Mouse (Mus musculus) right cerebral cortex, adult 2 months (tissue): ENCODE data around the gene Lrp1.
A peak's percentile ranks its signal among the peaks of the same experiment; 100 is the strongest.

Experiments used
- DNase-seq, 2 experiments: peaks; one replicate each; pipeline ENCODE4 v3.0.0; 2021 to 2022; ENCODE audit warnings: low spot score in 2 of 2

Lrp1 gene

DNA sequence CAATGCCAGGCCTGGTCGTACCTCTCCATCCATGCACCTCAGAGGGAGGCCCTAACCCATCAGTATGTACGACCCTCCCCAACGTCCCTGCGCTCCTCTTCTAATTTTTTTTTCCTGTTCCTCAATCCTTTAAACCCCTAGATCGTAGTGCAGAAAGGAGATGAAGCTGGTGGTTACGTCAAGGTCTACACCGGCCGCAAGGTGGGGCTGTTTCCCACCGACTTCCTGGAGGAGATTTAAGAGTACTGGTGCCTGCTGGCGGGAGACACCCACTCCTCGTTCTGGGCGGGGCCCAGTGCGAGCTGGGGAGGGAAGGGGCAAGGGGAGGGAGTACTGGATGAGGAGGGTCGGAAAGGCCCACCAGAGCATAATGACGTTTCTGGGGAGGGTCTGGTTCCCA is 112.7 kb downstream of the Lrp1 start:
- peak; percentile 68 to 82 for DNase-seq

- no peak for DNase-seq
Observed at GRCm38 (mm10) chr10:127500894-127501893, 119.8 kb downstream of the Lrp1 start, which contains the start of gene Stac3. Stac3 (plus strand) TSS chr10:127501686.

DNA sequence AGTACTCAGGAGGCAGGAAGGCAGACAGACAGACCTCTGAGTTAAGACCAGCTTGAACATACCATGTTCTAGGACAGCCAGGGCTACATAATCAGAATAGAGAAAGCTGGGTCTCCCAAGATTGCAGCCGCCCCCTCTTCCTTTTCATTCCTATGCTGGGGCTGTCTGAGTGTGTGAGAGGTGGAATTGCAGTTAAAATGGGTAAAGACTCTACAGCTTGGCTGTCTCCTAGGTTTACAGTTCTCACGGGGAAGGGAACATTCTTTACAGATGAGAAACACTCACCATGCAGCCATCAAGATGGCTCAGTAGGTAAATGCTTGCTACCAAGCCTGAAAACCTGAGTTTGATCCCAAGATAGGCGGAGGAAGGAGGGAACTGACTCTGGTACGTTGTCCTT is 120.9 kb downstream of the Lrp1 start:
- DNase-seq: no peak

- DNase-seq: no peak
Observed at GRCm38 (mm10) chr10:127499516-127499915, 121.4 kb downstream of the Lrp1 start.

GRCm38 (mm10) chr10:127496156-127496555 is 124.8 kb downstream of the Lrp1 start:
- DNase-seq: no peak

DNA sequence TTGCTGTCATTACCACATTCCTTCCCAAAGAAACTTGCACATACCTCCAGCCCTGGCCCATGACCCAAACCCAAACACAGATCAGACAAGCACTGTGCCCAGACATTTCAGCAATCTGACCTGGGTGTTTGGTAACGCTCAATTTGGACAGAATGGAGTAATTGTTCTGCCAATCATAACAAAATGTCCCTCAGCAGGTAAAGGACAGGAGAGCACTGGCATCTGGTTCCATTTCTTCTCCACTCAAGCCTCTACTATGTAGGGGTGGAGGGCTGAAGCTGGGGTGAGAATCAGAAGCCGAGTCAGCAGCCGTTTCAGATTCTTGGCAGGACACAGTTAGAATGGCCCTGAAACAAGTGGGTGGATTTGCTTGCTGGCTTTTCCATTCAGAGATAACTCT is 128.8 kb downstream of the Lrp1 start:
- no peak for DNase-seq

DNA sequence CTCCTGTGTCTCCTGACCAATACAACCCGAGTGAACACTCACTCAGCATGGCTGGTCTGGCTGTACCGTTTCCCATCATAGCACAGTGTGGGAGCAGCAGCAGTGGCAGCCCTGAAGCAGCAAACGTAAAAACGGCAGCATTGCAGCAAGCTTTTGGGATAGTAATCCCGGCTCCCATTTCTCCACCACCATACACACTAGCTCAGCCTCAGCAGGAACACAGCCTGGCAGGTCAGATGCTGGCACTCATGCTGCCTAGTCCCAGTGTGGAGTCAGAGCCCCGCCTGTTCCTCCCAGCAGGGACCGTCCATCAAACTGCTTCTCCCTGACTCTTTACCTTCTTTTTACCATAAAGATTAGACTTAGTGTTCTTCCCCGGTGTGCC is 129.8 kb downstream of the Lrp1 start:
- DNase-seq: no peak

DNA sequence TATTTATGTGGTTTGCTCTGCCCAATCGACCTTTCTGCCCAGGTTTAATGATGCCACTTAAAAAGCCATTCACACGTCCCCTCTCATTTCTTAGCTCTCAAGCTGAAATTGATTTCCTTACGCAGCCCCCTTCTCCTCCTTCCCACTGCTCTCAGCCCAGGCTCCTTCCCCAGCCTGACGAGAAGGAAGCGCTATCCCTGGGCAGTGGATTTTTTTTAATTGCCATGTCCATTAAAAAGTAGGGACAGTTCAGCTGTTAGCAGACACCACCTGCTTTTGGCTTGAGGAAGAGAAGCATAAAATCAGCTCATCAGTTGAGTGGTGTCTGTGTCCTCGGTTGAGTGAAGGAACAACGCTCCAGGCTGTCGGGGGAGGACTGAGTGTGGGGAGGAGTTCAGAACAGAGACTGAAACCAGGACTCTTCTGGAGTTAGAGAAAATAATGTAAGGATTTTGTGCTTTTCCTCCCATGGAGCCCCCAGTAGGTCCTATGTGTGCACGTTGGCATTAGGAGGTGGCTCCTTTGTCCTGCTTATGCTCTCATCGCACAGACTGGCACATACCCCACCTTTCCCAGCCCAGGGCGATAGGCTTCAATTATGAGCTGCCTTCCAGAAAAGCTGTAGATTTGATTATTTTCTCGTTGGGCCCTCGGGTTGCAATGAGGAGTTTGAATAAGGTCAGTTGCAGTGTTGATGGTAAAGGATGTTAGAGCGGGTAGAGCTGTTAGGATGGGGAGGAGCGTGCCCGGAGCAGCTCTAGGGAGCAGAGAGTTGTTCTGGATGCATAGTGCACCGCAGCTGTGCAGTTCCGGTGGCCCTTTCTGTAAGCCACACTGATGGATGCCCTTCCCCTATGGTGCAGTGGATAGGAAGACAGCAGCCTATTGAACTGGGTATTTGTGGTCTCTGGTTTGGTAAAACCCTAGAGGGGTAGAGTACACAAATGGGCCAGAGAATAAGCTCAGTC is 130.5 kb downstream of the Lrp1 start:
- DNase-seq: no peak

- DNase-seq: no peak
Observed at GRCm38 (mm10) chr10:127488856-127489255, 132.1 kb downstream of the Lrp1 start.
